Mouse (Mus musculus) lung, postnatal 14 days (tissue): Measurements from ENCODE around the gene Slc11a2.
"Not testable (repeated sequence)": the region's sequence is repeated elsewhere in the genome, so short reads cannot be mapped to it uniquely, and the experiment has no call there.

Source experiments
- DNase-seq: peaks from one replicate; pipeline ENCODE4 v3.0.0; 2021

The Slc11a2 gene

GRCm38 (mm10) chr15:100433234-100433633, 8.4 kb upstream of the Slc11a2 start:
- DNase-seq: no peak

DNA sequence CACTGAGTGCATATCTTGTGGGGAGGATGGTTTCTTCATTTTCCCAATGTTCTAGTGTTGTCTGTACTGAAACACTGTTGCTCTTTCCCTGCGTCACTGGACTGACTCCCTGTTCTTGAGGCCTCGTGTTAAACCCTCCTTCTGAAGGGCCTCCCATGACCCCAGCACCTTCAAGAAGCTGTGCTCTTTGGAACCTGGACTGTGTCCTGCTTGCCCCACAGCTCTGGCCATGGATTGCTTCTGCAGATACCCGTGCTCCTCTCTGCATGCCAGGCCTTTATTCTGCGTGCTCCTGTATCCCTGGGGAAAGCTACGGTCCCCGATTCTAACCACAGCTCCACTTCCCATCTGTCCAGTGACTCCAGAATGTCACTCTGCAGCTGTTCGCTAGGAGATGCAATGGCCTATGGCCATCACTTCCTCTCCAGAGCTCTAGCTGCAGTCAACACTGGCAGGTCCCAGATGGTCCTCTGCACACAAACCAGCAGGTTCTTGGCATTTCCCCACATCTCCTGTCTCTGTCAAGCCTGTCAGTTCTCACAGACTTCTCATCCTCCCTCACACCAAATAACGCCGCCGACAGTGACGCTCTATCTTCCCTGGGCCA, 5.2 kb upstream of the Slc11a2 start:
- no peak for DNase-seq

DNA sequence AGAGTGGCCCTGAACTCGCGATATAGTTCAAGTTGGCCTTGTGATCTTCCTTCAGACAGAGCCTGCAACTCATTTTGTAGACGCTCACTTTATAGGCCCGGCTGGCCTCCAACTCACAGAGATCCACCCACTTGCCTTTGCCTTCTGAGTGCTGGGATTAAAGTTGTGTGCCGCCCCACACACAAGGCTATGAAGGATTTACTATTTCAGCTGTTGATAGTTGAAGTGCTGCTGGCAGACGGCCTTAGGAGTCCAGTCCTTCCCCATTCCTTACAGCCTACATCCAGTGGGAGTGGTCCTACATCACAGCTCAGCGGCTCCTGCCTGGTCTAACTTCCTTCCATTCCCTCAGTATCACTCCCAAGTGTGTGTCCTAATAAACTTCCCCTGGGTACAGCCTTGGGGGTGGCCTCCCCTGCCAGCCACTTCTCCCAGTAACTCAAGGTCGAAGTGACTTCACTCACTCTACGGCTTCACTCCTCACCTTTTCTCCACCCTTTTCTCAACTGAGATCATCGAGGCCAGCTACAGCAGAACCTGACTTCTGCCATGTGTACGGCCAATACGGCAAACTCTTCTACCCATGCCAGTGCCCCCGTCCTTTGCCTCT, 3.5 kb upstream of the Slc11a2 start:
- DNase-seq: no peak

DNA sequence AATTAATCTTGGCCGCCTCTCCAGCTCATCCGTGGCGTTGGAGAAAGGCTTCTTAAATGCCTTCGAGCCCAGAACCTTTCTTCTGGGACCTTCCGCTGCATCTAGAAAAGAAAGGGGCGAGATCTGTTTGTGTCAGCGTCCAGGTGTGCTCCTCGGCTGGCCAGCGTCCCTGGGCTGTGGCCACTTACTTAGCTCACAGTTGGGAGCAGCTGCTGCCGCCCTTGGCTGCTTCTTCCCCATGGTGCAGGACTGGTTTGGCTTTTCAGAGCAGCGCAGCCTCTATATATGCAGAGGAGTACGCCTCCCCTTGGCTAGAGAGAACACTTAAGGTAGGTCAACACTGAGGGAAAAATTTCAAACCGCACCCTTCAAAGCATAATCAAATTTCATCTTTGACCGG, 956 bp downstream of the Slc11a2 start:
- peak; percentile 59 for DNase-seq

GRCm38 (mm10) chr15:100422899-100423860, 1.7 kb downstream of the Slc11a2 start:
- DNase-seq: peak; percentile 96

GRCm38 (mm10) chr15:100422476-100422875, 2.4 kb downstream of the Slc11a2 start:
- DNase-seq: peak; percentile 29

DNA sequence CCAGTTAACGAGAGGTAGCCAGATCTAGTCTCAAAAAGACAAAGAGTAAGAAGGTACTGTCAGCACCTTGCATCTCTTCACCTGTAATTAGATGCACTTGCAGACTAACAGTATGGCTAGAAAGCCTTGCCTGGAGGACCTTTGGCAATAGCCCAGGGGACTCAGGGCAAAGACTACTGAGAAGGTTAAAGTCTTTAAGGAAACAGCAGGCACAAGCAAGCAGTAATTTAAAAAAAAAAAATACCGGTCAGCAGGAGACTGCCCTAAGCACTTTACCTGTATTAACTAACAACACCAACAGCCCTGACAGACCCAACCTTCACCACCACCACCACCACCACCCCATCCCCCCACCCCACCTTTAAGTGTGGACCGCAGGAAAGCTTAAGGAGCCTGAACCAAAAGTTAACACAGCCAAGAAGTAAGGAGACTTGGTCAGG, 3.1 kb downstream of the Slc11a2 start, which contains the start of gene Gm5475:
Gene Gm5475, plus strand, starts transcription at position 390 of the 440 bp plus-strand sequence.
- DNase-seq: not testable (repeated sequence)

GRCm38 (mm10) chr15:100421059-100421757, 3.7 kb downstream of the Slc11a2 start:
- DNase-seq: no peak

- DNase-seq: no peak
Observed at GRCm38 (mm10) chr15:100419901-100420745, 4.7 kb downstream of the Slc11a2 start.

GRCm38 (mm10) chr15:100419311-100419710, 5.6 kb downstream of the Slc11a2 start:
- DNase-seq: no peak

GRCm38 (mm10) chr15:100417854-100418450, 6.9 kb downstream of the Slc11a2 start:
- DNase-seq: no peak

DNA sequence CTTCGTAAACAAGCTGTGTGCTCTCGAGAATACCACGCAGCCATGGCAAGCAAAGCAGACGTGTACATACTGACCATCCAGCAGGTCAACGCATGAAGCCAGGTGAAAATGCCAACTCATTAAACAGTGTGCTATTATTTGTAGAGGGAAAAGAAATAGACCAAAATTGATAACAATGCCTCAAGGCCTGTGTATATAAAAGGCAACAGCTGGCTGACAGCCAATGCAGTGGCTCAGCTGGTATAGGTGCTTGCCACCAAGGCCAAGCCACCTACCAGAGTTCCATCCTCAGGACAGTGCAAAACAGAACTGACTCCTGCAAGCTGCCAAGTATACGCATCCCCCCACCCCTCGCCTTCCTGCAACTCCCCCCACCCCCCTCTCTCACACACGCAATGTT, 9.2 kb downstream of the Slc11a2 start:
- DNase-seq: no peak

DNA sequence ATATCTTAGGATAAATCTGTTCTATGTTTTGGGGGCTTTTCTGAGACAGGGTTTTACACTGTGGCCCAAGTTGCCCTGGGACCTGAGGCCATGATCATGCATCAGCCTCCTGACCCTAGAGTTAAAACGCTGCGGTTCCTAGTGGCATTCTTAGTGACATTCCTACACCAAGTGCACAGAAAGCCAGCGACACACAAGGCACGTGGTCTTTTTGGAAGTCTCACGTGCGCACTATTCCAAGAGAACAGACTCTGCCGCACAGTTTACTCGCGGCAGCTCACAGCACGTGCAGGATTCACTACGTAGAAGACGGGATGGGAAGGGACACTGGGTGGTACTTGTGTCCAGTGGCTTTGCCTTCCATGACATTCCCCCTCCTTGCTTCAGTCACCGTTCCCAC, 9.9 kb downstream of the Slc11a2 start:
- no peak for DNase-seq

GRCm38 (mm10) chr15:100414011-100414410, 10.9 kb downstream of the Slc11a2 start:
- DNase-seq: no peak

GRCm38 (mm10) chr15:100413306-100413705, 11.6 kb downstream of the Slc11a2 start:
- no peak for DNase-seq

GRCm38 (mm10) chr15:100411731-100412130, 13.1 kb downstream of the Slc11a2 start:
- DNase-seq: no peak

DNA sequence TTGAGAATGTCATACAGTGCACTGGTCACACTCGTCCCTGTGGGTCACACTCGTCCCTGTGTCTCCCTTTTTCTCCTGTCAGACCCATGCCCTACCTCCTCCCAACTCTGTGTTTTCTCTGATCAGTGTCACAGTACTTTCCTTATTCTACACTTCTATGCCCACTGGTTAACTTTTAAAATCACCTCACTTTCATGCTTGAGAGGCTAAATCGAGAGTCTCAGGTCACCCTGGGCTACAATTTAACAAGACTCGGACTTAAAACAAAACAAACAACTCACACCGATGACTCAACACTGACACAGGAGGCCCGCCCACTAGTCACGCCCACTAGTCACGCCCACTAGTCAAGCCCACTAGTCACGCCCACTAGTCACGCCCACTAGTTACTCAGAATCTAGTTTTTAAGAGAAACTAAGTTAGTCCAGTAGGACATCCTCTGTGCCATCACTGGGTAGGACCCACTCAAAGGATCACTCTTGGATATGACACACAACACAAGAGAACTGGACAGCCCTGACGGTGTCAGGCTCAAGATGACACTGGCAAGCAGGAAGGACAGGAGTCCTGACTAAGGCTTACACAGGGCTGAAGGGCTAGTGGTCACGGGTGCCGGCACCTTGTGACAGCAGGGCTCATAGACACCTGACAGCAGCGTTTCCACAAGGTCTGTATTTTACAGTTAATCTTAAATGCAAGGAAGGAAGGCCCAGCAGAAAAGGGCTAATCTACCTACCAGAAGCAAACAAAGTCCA, 13.8 kb downstream of the Slc11a2 start:
- peak; percentile 47 for DNase-seq

- no peak for DNase-seq
Observed at GRCm38 (mm10) chr15:100406088-100406487, 18.8 kb downstream of the Slc11a2 start.

DNA sequence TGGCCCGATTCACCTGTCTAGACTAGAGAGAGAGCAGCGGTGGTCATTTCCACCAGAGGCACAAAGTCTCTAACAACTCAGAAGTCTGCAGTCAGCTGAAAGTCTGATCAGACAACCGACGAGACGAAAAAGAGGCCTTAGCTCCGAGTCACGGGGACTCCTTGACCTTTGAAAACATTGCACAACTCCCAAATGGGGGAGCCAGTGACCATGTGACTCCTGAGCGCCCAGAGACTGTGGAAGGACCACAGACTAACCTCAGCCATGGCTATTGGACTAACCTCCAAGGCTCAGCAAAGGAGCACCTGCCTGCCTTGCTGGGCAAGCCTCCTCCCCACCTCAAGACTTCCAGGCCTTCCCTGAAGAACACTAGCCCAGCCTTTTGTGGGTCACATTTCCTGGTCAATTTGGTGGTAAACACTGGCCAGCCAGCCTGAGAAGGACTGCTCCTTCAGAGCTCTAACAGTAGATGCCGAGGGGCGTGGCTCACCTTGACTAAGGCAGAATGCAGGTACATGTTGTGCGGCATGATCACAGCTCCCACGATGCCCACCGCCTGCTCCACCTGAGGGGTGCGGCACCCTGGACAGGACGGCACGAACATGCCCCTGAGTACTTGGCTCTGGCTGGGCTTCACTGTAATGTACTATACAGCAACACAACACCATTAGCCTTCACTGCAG, 21.4 kb downstream of the Slc11a2 start:
- DNase-seq: peak; percentile 37

GRCm38 (mm10) chr15:100402798-100403197, 22.1 kb downstream of the Slc11a2 start:
- DNase-seq: no peak
